Mouse (Mus musculus) lung, embryonic 16.5 days (tissue): ENCODE measurements around the gene Flywch2. TPM values are rescaled to one million over a fixed set of nuclear protein-coding genes. Genes with fewer than 3 reads are reported as not detected.

Experiments used
- ATAC-seq: fragments of 200-750 bp; cut with Nextera tagmentation; 2 replicates; pipeline ENCODE4 v1.8.0; 2017; ENCODE audit warnings: low read depth, mild to moderate bottlenecking, moderate library complexity
- H3K27ac ChIP-seq: fragments of 300-500 bp; sonication (generic); 2 replicates; pipeline ENCODE4 v1.5.1; 2014; ENCODE audit warnings: mild to moderate bottlenecking, control low read depth, low read length
- H3K27me3 ChIP-seq: fragments of 300-500 bp; sonication (generic); 2 replicates; pipeline ENCODE4 v1.6.1; 2014; ENCODE audit warnings: low read depth, low read length, mixed read lengths; ENCODE audit not compliant: control insufficient read depth, insufficient read depth
- H3K36me3 ChIP-seq: fragments of 300-500 bp; sonication (generic); 2 replicates; pipeline ENCODE4 v1.6.1; 2014; ENCODE audit warnings: low read length; ENCODE audit not compliant: control insufficient read depth, insufficient read depth
- H3K4me1 ChIP-seq: fragments of 300-500 bp; sonication (generic); replicated peaks from 2 replicates; pipeline ENCODE4 v1.6.1; 2014; ENCODE audit warnings: low read length, mixed read lengths; ENCODE audit not compliant: control insufficient read depth, insufficient read depth
- H3K4me2 ChIP-seq: fragments of 300-500 bp; sonication (generic); 2 replicates; pipeline ENCODE4 v1.6.1; 2014; ENCODE audit warnings: low read depth, low read length, control low read depth
- H3K4me3 ChIP-seq: fragments of 300-500 bp; sonication (generic); 2 replicates; pipeline ENCODE4 v1.5.1; 2014; ENCODE audit warnings: mild to moderate bottlenecking, low read length, control low read depth
- H3K9ac ChIP-seq: fragments of 300-500 bp; sonication (generic); 2 replicates; pipeline ENCODE4 v1.6.1; 2014; ENCODE audit warnings: low read length, control low read depth
- H3K9me3 ChIP-seq: fragments of 300-500 bp; sonication (generic); 2 replicates; pipeline ENCODE4 v1.6.1; 2016; ENCODE audit warnings: low read length; ENCODE audit not compliant: control insufficient read depth
- WGBS: fragments of 180-500 bp; shearing (Covaris S2); extraction: QIAGEN DNeasy Blood & Tissue Kit; methylation state at CpG from one replicate; pipeline ENCODE4 v1.1.7; 2014; 5-methylcytosine and 5-hydroxymethylcytosine counted together
- polyA plus RNA-seq: library from polyadenylated mRNA; unstranded; fragments of >200 nt; fragmentation: Nextera tagmentation; extraction: Ambion mirVana; gene quantifications from 2 replicates; pipeline ENCODE4 v1.2.1, GENCODE M21; 2015

The Flywch2 gene
- polyA plus RNA-seq, 1 experiment from 2014 or later: 31.4 TPM

DNA sequence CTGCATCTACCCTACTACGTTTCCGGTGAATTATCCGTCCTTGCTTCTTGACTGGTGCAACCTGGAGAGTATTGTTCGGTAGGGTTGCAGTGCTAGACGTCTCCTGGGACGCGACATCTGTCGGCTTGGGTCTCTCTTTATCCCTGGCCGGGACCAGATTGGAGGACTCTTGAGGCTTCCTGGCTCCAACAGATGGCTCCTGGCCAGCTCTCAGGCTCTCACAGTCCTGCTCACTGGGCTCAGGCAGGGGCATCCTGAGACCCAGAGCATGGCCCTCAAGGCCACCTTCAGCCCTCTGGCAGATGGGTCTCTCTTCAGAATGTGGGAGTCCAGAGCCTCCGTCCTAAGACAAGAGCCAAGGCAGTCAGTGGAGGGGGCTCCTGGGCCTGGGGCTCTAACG, 22.9 kb downstream of the Flywch2 start:
- Histone ChIP-seq H3K9me3 (no peaks in the 10 kb centered on the region), H3K4me1 (no peaks in the 10 kb centered on the region), H3K4me2 (no peak overlapping the region), H3K4me3 (no peak overlapping the region), H3K36me3 (peaks cover 22% of the 10 kb centered on the region), H3K27me3 (no peaks in the 10 kb centered on the region), H3K27ac (no peak overlapping the region), H3K9ac (no peak overlapping the region)
- 90% methylated on average over 11 of the region's 11 CpGs for WGBS
- ATAC-seq: no peak

DNA sequence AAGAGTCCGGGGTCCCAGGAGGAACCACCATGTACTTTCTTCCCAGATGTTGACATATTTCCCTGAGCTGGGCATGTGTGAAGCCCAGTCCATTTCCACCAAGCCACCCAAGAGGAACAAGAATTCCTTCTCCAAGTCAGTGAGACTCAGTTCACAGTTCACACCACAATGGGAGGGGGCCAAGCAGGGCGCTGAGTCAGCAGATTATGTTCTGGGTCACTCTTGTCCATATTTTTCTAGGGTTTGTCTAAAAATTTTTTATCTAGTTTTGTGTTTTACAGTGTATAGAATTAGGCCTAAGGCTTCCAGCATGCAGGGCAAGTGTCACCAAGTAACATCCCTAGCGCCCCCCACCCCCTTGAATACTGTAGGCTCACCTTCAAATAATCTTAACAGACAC, 24.7 kb downstream of the Flywch2 start:
- no peak overlapping the region for H3K9ac ChIP-seq
- no peaks in the 10 kb centered on the region for H3K27me3 ChIP-seq
- WGBS: 97% methylated on average over 3 of the region's 3 CpGs
- no peak overlapping the region for H3K4me3 ChIP-seq
- no peaks in the 10 kb centered on the region for H3K4me1 ChIP-seq
- no peak for ATAC-seq
- no peak overlapping the region for H3K27ac ChIP-seq
- no peaks in the 10 kb centered on the region for H3K9me3 ChIP-seq
- no peak overlapping the region for H3K4me2 ChIP-seq
- peaks cover 28% of the 10 kb centered on the region for H3K36me3 ChIP-seq

DNA sequence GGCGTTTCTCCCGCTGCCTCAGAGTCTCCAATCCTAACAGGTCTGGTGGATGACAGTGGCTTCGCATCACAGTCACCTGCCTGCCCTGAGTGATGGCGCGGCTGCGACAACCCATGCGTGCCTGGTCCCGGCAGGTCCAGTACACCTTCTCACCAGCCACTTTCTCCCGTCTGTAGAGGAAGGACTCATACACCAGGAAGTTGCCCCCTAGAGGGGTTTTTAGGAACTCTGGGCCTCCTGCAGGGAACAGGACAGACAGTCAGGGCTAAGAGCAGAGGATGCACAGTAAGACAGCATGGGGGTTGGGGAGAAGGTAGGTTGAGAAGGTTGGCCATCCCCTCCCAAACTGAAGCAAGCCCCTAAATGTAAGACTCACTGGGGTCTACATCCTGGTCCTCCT, 25.6 kb downstream of the Flywch2 start:
- no peak overlapping the region for H3K4me2 ChIP-seq
- H3K9me3 ChIP-seq: no peaks in the 10 kb centered on the region
- no peak for ATAC-seq
- peaks cover 30% of the 10 kb centered on the region for H3K36me3 ChIP-seq
- no peak overlapping the region for H3K9ac ChIP-seq
- H3K4me1 ChIP-seq: no peaks in the 10 kb centered on the region
- H3K4me3 ChIP-seq: no peak overlapping the region
- H3K27me3 ChIP-seq: no peaks in the 10 kb centered on the region
- H3K27ac ChIP-seq: no peak overlapping the region
- WGBS: 92% methylated on average over 9 of the region's 9 CpGs

DNA sequence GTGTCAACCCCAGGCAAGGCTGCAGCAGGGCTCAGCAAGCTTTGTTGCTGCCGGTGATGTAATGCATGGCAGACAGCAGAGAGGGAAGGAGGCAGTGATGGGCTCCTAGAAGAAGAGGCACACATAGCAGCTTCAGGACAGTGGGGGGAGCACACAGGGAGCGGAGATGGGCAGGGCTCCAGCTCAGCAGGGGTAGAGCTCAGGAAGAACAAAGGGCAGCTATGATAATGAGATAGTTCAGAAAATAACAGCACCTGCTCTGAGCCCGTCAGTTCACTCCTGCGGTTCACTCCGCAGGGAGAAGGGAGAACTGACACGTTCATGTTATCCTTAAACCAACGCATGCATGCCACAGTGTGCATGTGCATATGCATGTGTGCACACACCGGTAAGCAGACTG, 27.1 kb downstream of the Flywch2 start:
- 87% methylated on average over 8 of the region's 8 CpGs for WGBS
- Histone ChIP-seq H3K36me3 (peaks cover 30% of the 10 kb centered on the region), H3K4me2 (no peak overlapping the region), H3K9me3 (no peaks in the 10 kb centered on the region), H3K27me3 (no peaks in the 10 kb centered on the region), H3K27ac (no peak overlapping the region), H3K4me1 (no peaks in the 10 kb centered on the region), H3K4me3 (no peak overlapping the region), H3K9ac (no peak overlapping the region)
- ATAC-seq: no peak

DNA sequence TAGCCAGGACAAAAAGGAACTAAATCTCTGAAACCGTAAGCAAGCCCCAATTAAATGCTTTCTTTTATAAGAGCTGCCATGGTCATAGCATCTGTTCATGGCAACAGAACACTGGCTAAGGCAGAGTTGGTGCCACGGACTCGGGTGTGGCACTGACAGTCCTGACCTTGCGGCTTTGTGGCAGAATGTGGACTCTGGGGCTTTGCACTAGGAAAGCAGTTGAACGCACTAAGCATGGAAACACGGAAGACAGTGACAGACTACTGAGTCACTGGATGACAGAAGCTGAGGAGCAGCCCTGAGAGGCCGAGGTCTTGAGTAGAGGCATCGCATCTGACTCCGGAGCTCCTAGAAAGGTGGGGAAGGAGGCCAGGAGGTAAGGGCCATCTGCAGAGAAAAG, 28.3 kb downstream of the Flywch2 start:
- Histone ChIP-seq H3K9ac (no peak overlapping the region), H3K4me1 (no peaks in the 10 kb centered on the region), H3K36me3 (peaks cover 37% of the 10 kb centered on the region), H3K9me3 (no peaks in the 10 kb centered on the region), H3K27ac (no peak overlapping the region), H3K4me2 (no peak overlapping the region), H3K27me3 (no peaks in the 10 kb centered on the region), H3K4me3 (no peak overlapping the region)
- WGBS: 91% methylated on average over 9 of the region's 9 CpGs
- no peak for ATAC-seq

DNA sequence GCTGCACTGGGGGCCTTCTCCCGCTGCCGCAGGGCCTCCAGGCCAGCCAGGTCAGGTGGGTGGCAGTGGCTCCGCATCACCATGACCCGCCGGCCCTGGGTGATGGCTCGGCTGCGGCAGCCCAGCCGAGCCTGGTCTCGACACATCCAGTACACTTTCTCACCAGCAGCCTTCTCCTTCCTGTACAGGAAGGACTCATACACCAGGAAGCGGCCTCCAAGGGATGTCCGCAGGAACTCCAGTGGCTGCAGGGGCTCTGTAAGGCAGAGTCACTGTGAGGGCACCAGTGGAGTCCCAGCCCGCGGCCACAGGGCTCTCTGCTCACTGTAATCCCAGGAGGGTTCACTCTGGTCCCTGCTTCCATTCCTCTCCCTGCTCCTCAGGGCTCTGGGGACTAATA, 30.2 kb downstream of the Flywch2 start:
- H3K36me3 ChIP-seq: peaks cover 34% of the 10 kb centered on the region

DNA sequence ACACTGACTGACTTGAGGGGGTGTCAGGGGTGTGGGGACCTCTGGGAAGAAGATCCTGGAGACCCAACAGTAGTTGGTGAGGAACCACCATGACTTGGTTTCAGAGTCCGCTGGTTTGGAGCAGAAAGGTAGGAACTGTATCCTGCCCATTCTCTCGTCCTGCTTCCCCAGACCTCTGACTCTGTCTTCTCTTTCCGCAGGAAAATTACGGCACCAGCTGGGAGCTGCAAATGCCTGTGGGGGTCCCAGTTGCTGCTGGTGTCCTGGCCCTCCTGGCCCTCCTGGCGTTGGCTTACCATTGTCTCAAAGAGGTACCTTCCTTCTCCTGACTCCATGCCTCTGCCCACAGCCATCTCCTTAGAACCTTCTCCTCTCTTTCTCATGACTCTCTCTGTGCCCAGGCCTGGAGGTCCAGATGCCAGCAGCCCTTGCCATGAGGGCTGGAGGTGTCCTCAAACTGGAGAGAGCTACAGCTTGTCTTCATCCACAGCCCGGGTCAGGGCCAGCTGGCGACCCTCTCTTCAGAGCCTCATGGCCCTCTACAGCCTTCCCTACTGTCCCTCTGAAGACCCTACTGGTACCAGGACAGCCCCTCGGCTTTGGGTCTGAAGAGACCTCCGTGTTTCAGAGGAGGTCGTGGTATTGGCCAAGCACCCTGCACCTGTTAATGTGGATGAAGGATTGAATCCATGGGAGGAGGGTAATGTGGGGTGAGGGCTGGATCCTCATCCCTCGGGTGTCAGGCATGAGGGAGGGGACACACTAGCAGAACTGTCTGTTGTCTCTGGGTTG, 36.3 kb downstream of the Flywch2 start:
- ATAC-seq: no peak

More for the DNA sequence above, 30.2 kb downstream of the Flywch2 start:
- 83% methylated on average over 13 of the region's 13 CpGs for WGBS
- ATAC-seq: peak; percentile 70; the same call in 1 of the 2 replicates
- no peaks in the 10 kb centered on the region for H3K4me1 ChIP-seq
- 0 out of 2 replicates have a peak overlapping the region, but pooled peaks have one; percentile 34 for H3K9ac ChIP-seq
- H3K27ac ChIP-seq: peak overlapping the region; percentile 34
- H3K4me3 ChIP-seq: no peak overlapping the region
- H3K4me2 ChIP-seq: peak overlapping the region; percentile 9; the same call in 1 of the 2 replicates
- no peaks in the 10 kb centered on the region for H3K27me3 ChIP-seq
- no peaks in the 10 kb centered on the region for H3K9me3 ChIP-seq

DNA sequence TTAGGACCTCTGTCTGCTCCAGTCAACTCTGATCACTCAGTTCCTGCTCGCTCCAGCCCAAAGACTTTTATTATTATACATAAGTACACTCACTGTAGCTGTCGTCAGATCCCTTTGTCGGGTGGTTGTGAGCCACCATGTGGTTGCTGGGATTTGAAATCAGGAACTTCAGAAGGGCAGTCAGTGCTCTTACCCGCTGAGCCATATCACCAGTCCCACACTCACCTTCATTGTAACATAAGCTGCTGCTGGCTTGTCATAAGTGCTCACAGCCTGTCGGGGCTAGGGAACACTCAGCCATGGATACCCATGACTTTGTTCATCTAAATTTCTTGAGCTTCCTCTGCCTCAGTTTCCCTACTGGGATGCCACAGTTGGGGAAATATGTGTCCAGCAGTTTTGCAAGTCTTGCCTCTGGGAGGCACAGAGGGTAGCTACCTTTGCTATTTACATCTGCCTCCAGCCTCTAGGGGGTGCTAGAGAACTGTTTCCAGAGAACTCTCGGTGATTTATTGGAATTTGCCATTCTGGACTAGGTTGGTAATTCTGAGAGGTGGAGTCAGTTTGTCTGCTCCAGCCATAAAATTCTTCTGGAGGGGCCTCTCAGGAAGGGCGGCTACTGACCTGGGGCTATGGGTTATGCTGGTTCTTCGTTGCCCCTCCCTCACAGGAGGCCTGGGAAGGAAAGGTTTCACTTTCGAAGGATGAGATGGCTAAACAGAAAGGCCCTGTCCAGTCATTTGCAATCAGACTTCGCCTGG, 37.1 kb downstream of the Flywch2 start:
- peaks cover 14% of the 10 kb centered on the region for H3K4me1 ChIP-seq
- H3K27me3 ChIP-seq: peaks cover 44% of the 10 kb centered on the region
- peak overlapping the region; percentile 47 for H3K9ac ChIP-seq
- WGBS: 26% methylated on average over 10 of the region's 10 CpGs
- peaks cover 10% of the 10 kb centered on the region for H3K36me3 ChIP-seq
- H3K27ac ChIP-seq: 0 out of 2 replicates have a peak overlapping the region, but pooled peaks have one; percentile 9
- H3K4me2 ChIP-seq: peak overlapping the region; percentile 43
- H3K4me3 ChIP-seq: peak overlapping the region; percentile 35
- ATAC-seq: peak; percentile 63
- no peaks in the 10 kb centered on the region for H3K9me3 ChIP-seq

More for the DNA sequence above, 36.3 kb downstream of the Flywch2 start:
- peaks cover 14% of the 10 kb centered on the region for H3K4me1 ChIP-seq
- 0 out of 2 replicates have a peak overlapping the region, but pooled peaks have one; percentile 9 for H3K27ac ChIP-seq
- H3K27me3 ChIP-seq: peaks cover 36% of the 10 kb centered on the region
- peaks cover 10% of the 10 kb centered on the region for H3K36me3 ChIP-seq
- 82% methylated on average over 11 of the region's 11 CpGs for WGBS
- no peaks in the 10 kb centered on the region for H3K9me3 ChIP-seq
- H3K4me2 ChIP-seq: peak overlapping the region; percentile 43
- peak overlapping the region; percentile 35 for H3K4me3 ChIP-seq
- H3K9ac ChIP-seq: peak overlapping the region; percentile 47

DNA sequence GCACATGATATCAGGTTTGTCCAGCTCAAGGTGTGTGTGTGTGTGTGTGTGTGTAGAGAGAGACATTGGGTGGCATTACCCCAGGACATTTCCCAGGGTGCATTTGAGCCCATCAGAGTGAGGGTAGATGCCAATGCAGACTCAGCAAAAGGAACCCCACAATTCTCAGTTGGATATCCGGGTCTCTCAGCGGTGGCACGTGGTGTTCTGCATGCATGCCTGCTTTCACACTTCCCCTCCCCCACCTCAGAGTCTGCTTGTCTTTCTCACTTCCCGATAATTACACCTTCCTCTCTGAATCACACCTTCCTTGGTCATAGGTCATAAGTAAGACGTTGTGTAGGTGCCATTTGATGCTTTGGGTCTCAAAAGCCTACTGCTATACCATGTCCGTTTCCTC, 37.9 kb downstream of the Flywch2 start:
- 10% methylated on average over 6 of the region's 6 CpGs for WGBS

More for the DNA sequence above, 37.9 kb downstream of the Flywch2 start:
- H3K4me1 ChIP-seq: peaks cover 14% of the 10 kb centered on the region
- peaks cover 52% of the 10 kb centered on the region for H3K27me3 ChIP-seq
- no peak for ATAC-seq
- H3K4me2 ChIP-seq: no peak overlapping the region
- H3K36me3 ChIP-seq: peaks cover 7% of the 10 kb centered on the region
- H3K27ac ChIP-seq: no peak overlapping the region
- no peak overlapping the region for H3K4me3 ChIP-seq
- H3K9me3 ChIP-seq: no peaks in the 10 kb centered on the region
- no peak overlapping the region for H3K9ac ChIP-seq
